Mouse (Mus musculus) liver (tissue): ENCODE data around the gene Limk2.

ENCODE experiments used
- DNase-seq: peaks from one replicate; pipeline ENCODE4 v3.0.0-alpha.2; 2020; ENCODE audit warnings: mixed read lengths

Limk2 gene

DNA sequence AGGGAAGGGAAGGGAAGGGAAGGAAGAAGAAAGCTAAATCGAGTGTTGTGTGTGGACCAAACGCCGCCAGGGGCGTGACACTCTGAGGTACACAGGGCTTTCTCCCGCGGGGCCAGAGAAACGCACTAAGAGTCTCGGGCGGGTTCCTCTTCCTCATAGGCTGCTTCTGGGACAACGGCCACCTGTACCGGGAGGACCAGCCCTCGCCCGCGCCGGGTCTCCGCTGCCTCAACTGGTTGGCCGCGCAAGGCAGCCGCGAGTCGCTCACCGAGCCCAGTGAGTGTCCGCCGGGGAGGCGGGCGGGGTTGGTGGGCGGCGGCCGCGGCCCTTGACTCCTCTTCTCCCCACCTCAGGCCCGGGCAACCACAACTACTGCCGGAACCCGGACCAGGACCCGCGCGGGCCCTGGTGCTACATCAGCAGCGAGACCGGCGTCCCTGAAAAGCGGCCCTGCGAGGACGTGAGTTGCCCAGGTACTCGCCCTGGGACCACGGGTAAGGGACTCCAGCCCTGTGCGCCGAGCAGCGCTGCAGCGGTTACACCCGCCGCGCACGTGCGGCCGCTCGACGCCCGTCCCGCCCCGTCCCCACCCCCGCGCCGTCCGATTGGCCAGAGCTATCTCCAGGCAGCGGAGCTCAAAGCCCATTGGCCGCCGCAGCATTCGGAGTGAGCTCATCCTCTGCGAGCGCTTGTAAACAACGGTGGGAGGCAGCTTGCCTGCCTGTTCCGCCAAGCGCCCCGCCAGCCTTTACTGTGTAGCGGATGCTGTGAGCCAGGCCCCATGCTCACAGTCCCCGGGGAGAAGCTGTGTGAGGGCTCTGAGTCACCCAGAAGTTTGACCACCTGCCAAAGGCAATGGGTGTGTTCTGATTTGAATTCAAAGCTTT, 77.0 kb downstream of the Limk2 start:
- DNase-seq: peak; percentile 90

DNA sequence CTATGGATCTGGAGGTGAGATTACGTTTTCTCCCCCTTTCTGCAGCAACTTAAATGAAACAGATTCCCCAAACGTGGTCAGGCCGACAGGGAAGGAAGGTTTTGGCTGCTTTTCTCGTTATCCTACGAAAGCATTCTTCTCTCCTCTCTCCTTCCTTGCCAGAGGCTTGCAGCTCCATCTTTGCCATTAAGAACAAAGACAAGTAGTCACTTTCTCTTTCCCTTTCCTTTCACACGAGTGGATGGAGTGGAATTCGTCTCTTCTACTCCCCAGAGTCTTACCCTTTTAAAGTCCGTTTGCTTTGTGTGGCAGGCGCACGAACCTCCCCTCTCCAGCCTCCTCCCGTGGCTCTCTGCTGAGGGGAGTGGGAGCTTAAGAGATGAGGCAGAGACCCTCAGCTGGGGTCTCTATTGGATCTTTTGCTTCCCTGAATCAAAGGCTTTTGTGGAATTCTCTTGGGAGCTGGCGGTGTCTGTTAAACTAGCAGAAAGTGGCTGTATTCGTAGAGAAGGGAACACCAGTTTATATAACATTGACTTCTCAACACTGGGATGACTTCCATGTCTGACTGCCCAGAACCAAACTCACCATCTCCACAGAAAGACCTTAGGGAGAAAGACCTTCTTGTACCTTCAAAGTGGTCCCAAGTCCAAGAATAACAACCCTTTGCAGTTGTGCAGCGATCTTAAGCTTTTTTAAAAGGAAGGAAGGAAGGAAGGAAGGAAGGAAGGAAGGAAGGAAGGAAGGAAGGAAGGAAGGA, 77.8 kb downstream of the Limk2 start:
- DNase-seq: no peak

DNA sequence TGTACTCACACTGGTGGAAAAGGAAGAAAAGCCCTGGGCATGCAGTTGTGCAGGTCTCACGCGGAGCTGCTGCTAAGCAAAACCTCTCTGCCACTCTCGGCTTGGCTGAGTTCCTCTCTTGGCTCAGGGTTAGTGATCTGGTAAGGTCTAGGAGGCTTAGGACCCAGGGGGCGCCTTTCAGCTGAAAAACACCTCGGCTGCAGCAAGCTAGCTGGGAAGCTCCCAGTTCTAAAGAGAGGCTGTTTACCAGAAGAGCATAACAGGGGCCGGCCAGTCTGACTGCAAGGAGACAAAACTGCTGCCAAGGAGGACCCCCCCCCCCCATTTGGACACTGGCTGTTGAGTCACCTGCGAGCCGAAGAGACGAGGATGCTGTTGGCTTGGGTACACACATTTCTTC, 78.4 kb downstream of the Limk2 start:
- DNase-seq: peak; percentile 61

DNA sequence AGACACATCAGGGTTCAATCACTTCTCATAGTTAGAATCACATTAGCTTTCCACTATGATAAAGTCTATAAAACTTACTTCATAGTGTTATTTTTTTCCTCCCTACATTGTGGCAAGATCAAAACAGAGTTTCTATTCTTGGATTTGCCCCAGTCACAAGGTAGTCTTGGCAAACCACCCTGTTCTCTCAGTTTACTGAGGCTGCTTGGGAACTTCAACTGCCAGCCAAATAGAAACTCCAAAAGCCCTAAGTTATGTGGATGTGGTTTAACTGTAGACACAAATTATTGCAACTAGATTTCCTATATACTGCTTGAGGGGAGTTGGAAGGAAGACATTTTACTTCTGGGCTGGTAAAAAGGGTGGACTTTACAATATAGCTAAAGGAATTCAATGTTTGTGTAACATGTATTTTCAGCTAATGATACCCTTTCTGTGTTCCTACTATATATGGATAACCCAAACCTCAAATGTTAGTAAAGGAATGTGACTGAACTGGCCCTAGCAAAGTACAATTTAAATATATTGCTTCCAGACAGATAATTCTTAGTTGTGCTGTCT, 79.0 kb downstream of the Limk2 start, which contains the start of gene Pik3ip1:
Pik3ip1 (plus strand) TSS at position 511 of the 561 bp plus-strand sequence.
- no peak for DNase-seq

DNA sequence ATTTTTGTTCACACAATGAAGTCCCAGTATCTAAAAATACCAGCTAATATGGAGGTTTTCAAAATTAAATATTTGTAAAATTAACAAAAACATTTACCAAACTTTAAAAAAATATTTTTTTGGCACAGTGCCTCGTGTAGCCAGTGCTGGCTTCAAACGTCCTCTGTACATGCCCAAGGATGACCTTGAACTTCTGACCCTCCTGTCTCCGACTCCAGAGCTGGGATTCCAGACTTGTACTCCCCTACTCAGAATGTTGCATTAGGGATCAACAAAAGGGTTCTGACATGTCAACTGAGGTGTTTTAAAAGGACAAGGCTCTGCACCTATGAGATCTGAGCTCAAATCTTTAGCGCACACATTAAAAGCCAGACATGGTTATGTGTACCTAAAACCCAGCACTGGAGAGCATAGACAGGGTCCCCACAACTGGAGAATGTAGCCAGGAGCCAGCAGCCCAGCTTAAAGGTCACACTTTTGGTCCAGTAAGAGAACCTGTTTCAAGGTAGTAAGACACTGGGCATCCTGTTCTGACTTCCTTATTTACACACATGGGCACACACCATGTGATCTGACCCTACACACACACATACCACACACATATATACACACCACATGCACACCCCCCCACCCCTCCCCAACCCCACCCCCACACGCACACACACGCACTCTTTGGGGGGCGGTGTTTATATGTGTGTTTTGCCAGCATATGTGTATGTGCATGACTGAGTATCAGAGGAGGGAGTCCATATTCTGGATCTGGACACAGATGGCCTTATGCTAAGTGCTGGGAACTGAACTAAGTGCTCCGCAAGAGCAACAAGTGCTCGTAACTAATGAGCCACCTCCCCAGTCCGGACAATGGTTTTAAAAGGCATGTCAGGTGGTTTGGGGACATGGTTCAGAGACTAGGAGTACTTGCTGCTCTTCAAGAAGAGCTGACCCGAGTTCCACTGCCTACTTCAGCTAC, 79.9 kb downstream of the Limk2 start:
- no peak for DNase-seq

DNA sequence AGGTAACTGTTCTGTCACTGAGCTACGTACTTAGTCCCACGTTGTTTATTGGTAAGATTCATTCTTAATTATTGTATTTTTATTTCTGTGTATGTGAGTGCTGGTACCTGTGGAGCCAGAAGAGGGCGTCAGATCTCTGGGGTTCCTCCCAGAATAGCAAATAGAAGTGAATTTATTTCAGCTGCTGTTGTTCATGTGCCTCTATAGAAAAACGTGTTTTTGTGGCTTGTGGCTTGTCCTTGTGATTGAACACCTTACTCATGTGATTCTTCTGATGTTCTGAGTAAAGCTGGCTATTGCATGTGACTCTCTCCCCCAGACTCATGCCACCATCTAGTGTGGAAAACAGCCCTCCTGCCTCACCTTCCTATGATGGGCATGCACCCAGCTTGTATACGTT, 80.7 kb downstream of the Limk2 start:
- DNase-seq: no peak

DNA sequence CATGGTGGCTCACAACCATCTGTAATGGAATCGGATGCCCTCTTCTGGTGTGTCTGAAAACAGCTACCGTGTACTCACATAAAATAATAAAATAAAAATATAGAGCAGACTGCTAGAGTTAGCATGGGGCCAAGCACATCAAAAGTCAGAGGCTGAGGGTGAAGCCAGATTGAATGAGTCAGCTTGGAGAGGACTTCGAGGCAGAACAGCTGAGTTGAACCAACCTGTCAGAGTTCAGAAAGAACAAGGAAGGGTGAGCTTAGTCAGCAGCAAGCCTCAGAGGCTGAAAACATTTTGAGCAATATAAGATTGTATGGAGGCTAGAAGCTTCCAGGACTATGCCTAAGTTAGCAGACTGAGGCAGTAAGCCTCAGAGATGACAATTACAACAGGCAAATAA, 90.7 kb downstream of the Limk2 start:
- DNase-seq: no peak

DNA sequence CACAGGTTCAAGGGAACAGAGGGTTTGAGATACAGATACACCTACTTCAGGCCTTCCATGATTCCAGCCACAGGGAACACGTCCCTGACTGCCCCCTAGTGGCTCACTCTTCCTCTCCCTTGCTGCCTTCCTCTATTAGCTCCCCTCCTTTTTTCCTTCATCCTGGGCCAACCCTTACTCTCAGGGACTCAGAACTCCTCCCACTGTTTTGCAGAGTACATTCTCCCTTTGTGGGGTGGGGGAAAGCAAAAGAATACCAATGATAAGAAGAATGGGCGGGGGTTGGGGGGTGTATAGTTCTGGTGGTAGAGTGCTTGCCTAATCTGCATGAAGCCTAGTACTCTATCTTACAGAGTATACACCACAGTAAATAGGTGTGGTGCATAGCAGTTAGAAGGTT, 94.8 kb downstream of the Limk2 start:
- DNase-seq: peak; percentile 67

DNA sequence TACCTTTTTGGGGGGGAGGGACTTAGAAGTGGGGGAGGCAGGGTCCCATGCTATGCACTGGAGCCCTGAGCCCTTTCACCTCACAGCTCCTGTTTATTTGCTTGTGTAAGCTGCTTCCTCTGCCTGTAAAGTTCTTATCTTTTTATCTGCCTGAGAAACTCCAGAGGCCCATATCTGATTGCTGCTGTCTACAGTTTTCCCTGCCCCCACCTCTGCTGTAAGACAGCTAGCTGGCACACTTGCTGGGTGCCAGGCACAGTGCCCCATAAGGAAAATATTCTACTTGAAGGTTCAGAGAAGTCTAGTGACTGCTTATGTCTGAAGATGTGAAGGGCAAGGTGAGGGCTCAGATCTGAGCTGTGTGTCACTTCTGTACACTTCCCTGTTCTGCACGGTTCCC, 95.7 kb downstream of the Limk2 start:
- DNase-seq: no peak

DNA sequence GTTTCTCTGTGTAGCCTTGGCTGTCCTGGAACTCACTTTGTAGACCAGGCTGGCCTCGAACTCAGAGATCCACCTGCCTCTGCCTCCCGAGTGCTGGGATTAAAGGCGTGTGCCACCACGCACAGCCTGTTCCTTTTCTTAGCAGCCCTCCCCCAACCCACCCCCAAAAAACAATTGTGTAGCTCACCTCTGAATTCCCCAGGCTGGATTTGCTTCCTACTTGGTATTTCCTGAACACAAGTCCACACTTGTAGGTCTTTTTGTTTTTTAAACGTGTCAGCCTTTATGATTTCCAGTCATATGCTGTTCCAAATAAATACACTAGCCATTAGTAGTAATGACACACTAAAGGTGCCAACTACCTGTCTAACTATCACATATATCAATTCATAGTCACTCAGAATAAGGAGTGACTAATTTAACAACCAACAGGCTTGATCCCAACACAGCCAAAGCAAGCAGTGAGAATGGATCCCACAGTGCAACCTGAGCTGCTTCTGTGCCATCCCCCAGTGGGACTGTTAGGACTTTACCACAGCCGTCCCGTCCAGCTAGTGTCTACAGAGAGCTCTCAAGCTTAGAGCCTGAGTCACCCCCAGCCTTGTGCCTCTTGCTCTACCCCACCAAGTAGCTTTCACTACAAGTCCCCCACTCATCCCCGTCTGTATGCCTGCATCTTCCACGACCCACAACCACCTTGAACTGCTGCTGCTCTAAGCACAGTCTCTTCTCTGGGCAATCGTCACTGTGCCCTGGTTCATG, 97.2 kb downstream of the Limk2 start:
- DNase-seq: no peak

DNA sequence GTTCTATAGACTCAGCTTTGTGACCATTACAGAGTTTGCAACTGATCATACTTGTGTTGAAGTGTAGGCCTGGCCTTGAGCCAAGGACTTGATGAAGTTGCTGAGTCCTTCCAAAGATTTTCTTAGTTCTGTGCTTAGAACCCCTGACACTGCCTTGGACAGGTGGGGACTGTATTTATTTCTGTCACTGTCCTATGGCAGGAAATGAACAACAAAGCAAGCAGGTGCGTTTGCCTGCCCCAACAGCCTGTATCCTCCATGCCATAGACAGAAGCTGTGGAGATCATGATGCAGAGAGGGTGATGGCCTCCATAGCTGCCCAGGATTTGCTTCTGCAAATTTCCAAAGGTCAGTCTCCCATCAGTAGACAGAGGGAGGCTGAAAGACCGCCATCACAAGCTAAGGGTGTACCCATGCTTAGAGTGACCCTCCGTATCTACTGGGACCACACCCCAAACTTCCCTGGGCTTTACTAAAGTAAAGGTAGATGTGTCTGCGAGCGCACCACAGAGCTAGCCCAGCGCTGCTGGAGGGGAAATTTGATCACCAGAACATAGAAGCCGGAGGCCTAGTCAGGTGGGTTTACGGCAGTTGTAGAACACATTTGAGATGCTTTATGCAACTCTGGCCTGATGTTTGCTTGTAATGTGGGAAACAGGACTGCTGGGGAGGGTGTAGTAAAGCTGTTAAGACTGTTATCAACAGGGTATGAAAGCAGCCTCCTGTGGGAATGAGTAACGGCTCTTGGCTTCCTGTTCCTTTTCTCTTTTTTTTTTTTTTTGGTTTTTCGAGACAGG, 98.0 kb downstream of the Limk2 start:
- no peak for DNase-seq

DNA sequence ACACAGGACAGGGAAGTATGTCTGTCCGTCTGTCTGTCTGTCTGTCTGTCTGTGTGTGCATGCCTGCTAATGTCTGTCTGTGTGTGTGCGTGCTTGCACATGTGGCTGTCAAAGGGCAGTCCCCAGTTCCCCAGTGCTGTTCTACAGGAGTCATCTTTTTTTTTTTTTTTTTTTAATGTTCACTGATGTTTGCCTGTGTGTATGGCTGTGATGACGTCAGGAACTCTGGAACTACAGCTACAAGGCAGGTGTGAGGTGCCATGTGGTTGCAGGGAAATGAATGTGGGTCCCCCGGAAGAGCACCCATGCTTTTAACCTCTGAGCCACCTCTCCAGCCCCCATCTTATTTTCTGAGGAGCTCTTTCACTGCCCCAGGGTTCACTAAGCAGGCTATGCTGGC, 99.1 kb downstream of the Limk2 start:
- no peak for DNase-seq

DNA sequence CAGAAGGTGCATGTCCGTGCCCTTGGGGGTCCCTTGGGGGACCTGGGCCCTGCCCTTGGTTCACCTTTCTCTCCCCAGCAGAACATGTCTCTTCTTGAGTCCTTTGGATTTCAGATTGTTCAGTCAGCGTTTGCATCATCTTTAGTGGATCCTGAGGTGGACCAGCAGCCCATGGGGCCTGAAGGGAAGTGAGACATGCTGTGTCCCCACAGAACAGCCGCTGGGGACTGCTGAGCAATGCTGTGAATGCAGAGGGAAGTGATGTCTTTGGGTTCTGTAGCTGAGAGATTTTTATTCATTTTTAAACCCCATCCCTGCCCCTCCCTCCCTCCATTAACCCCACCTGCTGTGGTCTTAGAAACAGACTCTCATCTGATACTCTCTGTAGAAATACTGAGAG, 101.1 kb downstream of the Limk2 start:
- DNase-seq: no peak

DNA sequence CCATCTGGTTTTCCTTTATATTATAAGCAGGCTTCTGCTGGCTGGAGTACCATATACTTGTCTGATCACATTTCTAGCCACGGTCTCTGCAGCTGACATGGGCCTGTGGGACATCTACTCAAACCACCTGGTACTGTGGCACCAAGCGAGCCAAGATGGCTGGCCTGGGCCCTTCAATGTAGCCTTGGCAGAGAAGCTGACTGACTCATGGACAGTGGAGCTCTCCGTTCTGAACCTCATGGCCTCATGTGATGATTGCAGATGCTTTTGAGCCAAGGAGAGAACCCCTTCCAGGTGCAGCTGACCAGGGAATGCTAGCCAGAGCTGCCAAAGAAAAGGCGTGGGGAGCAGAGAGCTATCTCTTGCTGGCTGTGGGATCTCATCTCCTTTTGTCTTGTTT, 103.2 kb downstream of the Limk2 start:
- DNase-seq: no peak

DNA sequence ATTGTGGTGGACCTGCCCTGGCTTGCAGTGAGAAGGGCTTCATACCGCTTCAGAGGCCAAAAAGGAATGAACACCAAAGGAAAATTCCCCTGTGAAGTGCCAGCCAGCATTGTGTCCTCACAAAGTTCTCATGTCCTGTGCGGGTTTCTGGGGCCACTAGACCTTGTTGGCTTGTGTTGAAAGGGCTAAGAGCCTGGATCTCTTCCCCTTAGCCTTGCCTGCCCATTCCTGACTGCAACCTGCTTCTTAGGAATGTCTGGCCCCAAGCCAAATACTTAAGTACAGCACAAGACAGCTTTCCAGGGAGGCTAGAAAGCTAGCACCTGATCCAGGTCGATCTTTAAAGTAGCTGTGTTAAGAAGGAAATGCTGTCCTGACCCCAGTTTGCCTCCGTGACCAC, 106.2 kb downstream of the Limk2 start:
- DNase-seq: no peak

DNA sequence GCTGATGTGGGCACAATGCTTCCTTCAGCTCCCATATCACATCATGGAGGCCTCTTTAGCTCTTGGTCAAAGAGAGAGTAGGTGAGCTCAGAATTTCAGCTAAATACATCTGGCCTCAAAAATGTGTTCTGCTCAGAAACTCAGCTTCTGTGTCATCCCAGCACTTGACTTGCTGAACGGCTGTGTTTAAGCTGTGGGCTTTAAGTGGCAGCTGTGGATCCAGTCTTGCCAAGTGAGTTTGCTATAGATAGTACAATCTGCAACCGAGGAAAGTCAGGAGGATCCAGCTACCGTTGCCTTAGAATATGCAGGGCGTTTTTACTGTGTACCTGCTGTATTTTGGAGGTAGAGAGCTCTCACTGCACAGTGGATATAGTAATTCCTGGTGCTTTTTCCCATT, 106.6 kb downstream of the Limk2 start:
- DNase-seq: no peak

DNA sequence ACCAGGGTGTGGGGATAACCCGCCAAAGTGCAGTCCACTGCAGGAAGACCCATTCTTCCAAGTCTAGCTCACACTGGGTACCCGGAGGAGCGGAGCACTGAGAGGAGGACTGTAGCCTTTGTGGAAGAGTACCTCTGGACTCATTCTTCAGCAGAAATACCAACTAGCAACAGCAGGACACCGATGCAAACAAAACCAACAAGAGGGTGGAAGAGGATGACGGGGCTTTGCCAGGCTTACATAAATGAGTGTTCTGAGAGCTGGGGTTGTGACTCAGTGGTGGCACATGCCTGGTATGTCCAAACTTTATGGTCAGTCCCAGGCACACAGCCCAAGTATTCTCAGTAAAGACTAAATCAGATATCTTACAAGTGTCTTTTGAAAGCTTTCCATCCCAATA, 107.9 kb downstream of the Limk2 start:
- no peak for DNase-seq

DNA sequence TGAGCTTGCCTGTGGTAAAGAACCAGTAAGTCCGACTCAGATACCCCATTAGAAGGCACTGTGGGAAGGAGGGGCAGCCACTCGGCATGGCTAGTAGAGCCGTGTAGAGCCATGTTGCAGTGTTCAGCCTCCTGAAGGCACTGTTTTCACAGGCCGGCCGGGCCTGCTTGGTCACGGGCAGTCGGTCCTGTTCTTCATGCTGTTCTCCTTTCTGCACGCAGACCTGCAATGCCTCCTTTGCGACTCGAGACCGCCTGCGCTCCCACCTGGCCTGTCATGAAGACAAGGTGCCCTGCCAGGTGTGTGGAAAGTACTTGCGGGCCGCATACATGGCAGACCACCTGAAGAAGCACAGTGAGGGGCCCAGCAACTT, 110.2 kb downstream of the Limk2 start:
- no peak for DNase-seq

DNA sequence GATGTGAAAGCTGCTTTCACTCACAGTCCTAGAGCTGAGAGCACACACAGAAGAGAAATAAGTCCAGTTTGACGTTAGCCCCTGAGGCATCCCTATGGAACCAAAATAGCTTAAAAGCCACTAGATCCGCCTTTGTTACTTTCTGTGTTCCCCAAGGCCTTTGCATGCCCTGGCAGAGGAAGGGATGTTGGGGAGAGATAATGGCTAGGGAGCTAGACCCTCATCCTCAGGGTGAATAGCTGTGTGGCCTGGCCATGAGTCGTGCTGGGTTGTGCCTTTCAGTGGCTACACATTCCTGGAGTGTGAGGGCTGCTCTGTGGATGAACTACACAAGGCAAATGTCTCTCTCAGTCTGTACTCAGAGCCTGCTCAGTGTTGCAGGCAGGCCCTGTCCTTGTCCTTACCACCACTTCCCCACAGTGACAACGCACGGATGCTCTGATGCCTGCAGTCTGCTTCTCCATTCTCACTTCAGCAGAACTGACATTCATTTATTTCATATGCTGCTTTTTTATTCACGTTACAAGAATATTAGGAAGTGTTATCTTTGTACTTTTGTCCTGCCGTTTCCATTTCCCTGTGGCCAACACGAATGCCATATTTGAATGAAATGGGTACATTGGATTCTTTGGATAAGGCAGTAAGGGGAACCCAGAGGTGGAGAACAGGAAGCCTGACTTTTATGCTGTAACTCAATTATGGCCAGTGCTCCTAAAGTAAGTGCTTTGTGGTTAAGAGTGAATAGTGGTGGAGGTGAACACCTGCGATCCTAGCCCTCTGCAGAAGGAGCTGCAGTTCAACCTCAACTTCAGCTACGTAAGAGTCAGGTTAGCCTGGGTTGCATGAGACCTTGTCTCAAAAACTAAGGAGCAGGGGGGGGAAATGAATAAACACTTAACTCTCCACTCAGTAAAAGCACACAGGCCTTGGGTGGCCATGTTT, 110.8 kb downstream of the Limk2 start:
- no peak for DNase-seq

DNA sequence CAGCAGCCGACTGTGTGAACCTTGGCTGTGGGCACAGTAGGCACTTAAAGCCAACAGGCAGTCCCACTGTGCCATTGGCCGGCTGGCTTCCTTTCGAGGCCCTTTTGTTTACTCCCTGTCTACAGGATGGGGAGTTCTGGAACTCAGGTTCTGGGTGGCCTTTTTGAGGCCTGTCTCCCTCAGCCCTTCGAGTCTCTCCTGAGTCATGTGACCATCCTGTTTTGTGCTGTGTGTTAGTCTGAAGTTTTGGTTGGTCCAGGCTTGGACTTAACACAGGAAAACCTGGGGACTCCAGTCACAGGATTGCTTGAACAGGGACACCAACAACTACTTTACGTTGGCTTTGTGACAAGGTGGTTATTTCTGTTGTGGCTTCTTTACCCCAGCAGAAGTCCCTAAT, 112.9 kb downstream of the Limk2 start:
- DNase-seq: no peak
